Mouse (Mus musculus) gastrocnemius, postnatal 25 days (tissue): ENCODE data around the gene Haus6. TPM values are rescaled to one million over a fixed set of nuclear protein-coding genes. Genes with fewer than 3 reads are reported as not detected.
"Not testable (repeated sequence)": the region's sequence is repeated elsewhere in the genome, so short reads cannot be mapped to it uniquely, and the experiment has no call there.

Source experiments
- DNase-seq: peaks from one replicate; pipeline ENCODE4 v3.0.0; 2022
- long read RNA-seq, 2 experiments: library from polyadenylated mRNA; stranded (forward); transcript quantifications; one replicate each; pipeline ENCODE4 v2.0.0; 2021
- total RNA-seq, 2 experiments: library from RNA; stranded (reverse); gene quantifications; 1 replicate in 1 of 2; 2 replicates in 1 of 2; pipeline ENCODE4 v1.2.3; 2021

The Haus6 gene
- 1 to 10 TPM; 4.8 to 5.5 TPM for total RNA-seq
- long read RNA-seq, experiment 1, full-length matches to known transcripts: 1 of 2 reads
- long read RNA-seq, experiment 1, partial matches to known transcripts: 0 of 2 reads
- long read RNA-seq, experiment 1, other reads (novel, unspliced or antisense): 1 of 2 reads
- long read RNA-seq, experiment 2, partial matches to known transcripts: 0 of 5 reads
- long read RNA-seq, experiment 2, other reads (novel, unspliced or antisense): 5 of 5 reads

DNA sequence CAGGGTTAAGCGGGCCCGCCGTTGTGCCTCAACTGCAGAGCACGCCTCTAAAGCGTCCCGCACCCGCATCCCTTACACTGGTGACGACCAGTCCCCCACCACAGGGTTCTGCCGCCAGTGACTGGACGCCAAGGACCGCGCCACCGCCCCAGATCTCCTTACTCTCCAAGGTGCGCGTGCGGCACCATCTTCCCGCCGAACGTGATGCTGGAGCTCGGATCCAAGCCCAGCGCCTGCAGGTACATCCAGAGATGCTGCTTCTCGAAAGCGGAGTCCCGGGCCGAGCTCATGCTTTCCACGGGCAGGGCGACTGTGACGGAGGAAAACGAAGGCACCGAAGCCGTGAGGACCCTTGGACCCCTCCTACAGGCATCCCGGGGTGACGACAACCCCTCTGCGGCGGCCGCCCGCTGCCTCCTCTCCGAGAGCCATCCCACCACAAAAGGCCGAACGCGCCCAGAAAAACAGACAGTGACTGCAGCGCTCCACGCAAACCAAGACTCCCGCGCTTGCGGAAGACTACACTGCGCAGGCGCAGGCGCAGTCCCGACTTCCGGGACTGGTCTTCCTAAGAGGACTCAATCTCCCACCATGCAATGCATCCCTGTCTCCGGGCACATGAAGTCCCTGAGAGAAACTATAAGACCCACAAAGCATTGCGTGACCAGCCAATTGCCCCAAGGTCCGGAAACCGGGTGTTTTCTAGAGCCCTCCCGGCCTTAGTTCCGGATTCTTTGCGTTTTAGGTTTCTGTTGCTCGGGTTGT, at the start of gene Haus6:
Gene Haus6, minus strand, starts transcription at position 532 of the 765 bp plus-strand sequence.
- DNase-seq: peak; percentile 90

DNA sequence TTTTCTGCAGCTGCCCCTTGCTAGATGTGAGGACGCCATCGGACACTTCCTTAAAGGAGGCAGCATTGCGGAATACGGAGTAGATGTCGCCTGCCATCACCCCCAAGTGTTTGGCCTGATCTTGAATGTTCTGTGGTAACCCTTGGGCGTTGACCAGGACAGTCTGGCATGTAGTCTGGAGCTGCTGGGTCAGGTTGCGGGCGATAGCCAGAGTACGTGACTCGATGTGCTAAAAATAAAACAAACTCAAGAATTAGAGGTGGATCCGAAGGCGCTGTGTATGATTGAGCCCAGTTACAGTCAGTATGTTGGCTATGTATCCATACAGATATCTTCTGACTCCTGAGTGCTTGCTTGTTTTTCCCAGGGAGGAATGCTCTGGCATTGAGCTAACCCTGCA, 45.3 kb upstream of the Haus6 start:
- peak; percentile 77 for DNase-seq

DNA sequence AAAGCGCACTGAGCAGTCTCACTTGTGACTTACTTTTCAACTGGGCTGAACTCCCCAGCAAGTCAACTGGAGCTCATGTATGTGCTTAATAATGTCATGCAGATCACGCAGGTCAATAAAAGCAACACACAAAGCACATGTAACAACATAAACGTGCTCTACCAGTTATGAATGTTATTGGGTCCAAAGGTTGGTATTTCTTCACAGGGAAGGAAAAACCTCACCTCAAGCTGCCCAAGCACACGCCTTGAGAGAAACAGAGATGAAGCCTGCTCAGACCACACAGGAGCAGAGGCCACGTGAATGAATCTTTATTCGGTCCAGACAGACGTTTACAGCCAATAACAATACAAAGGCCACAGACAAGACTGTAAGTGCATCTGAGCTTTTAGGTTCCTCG, 44.6 kb upstream of the Haus6 start:
- DNase-seq: not testable (repeated sequence)

DNA sequence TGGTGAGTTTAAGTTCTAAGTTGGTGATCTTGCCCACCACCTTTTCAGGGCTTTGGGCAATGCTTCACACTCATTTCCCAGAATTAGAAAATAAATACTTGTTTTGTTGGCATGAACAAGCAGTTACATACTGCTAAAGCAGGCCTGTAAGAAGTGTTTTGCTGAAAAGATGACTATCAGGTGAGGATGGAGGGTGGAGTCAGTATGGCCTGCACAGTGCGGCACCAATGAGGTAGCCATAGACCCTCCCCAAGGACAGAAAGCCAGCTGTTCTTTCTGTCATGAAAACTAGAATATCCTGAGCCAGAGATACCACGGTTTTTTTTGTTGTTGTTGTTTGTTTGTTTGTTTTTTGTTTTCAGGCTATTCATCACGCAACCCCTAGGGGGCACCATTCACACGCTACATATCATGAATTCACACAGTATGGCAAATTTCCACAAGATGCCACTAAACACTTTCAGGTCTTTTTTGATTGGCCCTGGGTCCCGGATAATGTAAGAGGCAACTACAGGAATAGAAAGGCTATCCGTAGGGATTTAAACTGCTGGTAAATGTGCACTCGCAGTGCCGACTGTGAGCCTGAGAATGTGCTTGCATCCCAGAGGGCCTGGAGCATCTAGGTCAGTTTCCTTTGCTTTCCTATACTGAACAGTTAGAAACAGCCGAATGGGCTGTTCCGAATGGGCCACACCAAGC, 40.0 kb upstream of the Haus6 start:
- no peak for DNase-seq

DNA sequence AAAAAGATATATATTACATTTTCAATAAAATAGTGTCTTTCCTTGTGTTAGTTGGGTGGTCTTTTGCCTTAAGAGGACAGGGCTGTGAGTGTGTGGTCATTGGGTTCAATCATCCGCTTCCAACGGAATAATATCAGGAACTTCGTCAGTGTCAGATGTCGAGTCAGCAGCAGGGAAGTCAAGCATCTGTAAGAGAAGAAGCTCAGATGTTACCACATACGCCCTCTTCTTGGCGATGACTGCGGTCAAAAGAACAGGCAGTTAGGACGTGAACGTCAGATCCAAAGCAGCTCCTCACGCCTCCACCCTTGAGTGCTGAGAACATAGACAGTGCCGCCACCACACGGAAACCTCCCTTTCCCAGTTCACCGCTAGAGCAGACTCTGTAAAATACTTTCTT, 36.5 kb upstream of the Haus6 start:
- DNase-seq: not testable (repeated sequence)

DNA sequence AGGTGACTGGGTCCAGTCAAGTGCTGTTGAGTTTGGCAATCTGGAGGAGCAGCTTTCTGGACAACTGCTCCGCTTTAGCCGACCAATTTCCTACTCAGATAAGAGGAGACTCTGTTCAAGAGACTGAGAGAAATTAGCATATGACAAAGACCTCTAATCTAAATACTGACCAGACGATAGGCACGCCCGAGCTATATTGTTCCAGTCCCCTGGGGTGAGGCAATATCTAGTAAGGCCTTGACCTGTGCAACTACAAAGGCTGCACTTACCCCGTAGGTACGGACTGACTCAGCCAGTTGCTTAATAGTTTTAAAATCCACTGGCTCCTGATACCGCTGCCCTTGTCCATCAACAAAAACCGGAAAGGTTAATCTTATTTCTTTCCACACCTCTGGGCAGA, 25.7 kb upstream of the Haus6 start:
- DNase-seq: not testable (repeated sequence)

DNA sequence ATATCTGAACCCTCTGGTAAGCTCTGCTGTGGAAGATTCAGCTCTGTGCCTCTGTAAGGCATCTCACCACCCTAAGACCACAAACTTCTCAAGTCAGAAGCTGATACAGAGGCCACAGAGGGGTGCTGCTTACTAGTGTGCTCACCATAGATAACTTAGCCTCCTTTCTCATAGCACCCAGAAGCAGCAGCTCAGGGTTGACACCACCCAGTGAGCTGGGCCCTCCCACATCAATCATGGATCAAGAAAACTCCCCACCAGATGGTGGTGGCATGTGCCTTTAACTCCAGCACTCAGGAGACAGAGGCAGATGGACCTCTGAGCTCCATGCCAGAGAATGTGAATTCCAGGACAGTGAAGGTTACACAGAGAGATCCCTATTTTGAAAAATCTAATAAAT, 23.0 kb upstream of the Haus6 start:
- not testable (repeated sequence) for DNase-seq

DNA sequence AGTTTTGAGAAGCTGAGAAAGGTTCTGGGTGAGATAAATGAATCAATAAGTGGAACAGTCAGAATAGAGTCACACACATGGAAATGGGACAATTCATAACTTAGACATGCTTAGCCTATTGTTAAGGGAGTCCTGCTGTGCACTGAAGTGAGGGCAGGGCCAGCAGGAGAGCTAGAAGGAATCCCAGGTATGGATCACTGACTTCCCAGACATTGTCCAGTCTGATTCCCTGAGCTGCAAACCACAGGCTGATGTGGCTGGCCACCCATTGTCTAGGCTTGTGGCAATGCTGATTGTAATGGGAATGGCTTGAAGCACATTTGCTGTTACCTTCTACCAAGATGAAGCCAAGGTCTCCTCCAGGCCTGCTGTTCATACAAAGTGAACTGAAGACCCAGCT, 22.5 kb upstream of the Haus6 start:
- DNase-seq: not testable (repeated sequence)

DNA sequence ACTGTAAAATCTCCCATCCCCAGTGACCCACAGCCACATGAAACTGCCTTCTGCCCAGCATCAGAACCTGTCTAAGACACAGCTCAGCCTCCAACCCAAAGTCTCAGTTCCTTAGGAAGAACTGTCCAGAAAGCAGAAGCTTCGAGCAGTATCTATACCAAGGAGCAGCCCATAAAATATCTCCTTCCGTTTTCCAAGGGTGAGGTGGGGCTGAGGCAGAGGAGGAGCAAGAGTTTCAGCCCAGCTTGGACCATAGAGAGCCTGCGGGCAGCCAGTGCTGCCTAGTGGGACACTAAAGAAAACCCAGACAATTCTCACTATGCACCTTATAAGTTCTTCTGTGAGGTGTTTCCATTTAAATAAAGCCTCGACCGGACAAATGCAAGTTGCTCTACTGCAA, 20.7 kb upstream of the Haus6 start:
- not testable (repeated sequence) for DNase-seq

DNA sequence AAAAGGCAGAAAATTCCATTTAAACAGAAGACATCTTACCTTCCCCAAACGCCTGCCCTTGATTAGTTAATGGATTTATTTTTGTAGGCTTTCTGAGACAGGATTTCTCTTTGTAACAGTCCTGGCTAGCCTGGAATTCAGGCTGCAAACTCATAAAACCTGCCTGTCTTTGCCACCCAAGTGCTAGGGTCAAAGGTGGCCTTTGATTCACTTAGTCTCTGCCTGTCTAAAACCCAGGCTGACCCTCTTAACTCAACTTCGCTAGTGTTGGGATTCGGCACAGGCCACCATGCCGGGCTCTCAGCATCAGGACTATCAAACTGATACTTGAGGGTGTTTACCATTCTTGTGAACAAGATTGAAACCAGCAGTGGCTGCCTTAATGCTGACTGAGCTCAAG, 20.0 kb upstream of the Haus6 start:
- no peak for DNase-seq

DNA sequence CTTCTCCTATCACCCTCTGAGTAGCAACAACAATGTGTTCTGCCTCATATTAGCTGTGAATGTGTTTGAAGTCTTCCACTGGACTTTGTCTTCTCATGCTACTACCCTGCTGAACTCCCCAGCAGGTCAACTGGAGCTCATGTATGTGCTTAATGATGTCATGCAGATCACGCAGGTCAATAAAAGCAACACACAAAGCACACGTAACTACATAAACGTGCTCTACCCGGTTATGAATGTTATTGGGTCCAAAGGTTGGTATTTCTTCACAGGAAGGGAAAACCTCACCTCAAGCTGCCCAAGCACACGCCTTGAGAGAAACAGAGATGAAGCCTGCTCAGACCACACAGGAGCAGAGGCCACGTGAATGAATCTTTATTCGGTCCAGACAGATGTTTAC, 14.6 kb upstream of the Haus6 start:
- not testable (repeated sequence) for DNase-seq

DNA sequence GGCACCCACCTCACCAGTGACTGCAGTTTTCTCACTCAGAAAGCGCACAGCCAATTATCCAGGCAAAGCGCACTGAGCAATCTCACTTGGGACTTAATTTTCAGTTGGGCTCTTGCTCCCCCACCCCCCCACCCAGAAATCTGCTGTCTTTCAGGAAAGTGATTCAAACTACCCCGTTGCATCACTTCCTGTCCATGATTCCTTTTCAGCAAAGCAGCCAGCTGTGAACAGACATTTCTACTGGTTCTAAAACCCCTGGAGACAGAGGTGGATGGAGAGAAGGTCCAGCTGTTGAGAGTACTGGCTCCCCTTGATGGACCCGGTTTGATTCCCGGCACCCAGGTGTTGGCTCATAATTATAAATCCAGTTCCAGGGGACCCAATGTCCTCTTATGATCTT, 13.6 kb upstream of the Haus6 start:
- DNase-seq: no peak

DNA sequence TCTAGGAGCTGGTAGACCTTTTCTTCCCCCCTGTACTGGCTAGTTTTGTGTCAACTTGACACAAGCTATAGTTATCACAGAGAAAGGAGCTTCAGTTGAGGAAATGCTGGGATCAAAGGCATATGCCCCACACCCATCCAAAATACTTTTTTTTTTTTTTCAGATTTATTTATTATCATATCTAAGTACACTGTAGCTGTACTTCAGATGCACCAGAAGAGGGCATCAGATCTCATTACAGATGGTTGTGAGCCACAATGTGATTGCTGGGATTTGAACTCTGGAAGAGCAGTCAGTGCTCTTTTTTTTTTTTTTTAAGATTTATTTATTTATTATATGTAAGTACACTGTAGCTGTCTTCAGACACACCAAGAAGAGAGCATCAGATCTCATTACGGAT, 10.7 kb upstream of the Haus6 start:
- not testable (repeated sequence) for DNase-seq

DNA sequence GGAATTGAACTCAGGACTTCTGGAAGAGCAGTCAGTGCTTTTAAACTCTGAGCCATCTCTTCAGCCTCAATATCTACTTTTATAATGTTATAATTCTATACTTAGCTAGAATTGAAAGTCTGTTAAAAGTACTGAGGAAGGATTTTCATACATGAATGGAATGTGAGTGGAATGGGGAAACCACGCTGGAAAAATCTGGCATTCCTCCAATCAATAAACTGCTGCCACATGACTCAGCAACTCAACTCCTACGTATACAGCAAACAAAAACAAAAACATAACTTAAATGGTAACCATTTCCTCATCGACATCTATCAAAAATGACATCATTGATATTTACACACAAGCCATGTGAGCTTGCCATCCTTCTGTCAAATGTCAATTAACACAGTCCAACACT, 10.3 kb upstream of the Haus6 start:
- no peak for DNase-seq

DNA sequence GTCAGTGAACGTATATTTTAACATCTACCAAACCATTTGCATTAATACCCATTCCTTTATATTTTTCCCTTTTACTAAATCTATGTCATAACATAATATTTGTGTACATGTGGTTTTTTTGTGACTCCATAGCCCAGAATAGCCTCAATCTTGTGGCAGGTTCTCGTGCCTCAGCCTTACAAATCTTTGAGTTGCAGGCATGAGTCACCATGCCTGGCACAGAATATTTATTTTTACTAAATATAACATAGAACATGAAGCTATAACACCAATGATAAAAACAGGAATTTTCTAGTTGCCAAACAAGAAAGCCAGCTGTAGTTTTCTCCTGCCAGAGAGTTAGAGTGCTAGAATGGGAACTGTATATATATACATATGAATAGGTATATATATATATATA, 8.7 kb upstream of the Haus6 start:
- DNase-seq: no peak

DNA sequence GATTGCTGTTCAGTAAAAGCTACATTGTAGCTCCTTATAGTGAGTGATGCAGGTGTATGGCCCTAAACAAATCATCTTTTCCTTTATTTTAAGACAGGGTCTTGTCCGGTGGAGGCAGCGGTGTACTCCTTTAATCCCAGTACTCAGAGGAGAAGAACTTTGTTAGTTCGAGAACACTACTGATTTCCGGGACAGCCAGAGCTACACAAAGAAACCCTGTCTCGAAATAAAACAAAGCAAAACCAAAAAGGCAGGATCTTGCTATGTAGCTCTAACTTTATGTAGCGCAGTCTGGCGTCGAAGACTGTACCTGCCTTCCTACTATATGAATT, 400 bp upstream of the Haus6 start:
- no peak for DNase-seq

DNA sequence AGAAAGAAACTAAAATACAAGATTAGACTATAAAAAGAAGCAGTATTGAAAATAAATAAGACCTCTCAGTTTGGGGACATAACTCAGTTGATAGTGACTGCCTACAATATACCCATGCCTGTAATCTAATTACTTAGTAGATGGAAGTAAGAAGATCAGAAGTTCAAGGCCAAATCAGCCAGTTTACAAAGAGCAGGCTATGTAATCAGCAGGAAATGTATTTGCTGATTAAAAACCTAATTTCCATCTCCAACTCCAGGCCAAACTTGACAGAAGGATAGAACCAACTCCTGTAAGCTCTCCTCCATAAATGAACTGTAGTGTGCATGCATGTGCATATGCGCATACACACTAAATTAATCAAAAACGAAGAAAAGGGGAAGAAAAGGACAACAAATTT, 20.6 kb downstream of the Haus6 start:
- DNase-seq: no peak

DNA sequence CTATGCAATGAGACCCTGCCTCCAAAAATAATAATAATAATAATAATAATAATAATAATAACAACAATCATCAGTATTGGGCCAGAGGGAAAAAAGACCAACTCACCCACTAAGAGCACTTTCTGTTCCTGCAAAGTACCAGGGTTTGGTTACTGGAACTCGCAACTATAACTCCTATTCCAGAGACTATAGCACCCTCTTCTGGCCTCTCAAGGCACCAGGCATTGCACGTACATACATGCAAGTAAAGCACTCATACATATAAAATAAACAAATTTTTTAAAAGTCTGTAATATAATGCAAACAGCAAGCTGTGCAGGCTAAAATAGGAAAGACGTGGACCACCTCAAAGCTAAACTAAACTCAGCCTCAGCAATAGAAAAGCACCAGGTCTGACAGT, 23.6 kb downstream of the Haus6 start:
- DNase-seq: no peak

DNA sequence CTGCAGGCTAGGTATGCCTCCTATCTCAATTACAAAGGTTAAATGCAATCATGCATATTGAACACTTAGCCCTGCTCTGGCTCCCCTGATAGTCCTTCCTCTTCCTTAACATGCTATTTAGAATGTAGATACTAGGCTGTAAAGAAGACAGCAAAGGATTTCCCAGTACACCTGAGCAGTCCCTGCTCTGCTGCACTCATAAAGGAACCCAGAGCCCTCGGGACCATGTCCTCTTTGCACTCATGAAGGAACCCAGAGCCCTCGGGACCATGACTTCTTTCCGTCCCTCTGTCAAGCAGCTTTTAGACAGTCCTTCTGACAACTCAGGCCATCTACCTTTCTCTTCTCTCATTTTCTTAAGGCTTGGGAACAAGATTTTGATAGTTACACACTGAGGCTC, 31.3 kb downstream of the Haus6 start:
- no peak for DNase-seq

DNA sequence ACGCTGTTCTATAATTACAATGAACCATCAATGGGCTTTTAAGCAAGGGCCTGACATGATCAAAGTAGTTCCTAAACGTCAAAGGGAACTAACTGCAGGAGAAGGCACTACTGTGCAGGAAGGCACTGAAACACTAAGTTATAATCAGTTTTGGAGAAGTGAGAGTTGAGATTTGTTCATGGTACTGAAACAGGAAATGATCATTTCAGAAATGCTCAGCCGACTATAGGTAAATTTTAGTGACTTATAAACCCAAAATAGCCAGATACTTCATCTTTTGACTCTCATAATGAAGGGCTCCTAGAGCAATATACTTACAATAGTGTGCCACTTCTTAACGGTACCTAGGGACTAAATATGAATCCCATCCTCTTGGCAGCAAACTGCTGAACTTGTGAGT, 31.8 kb downstream of the Haus6 start:
- no peak for DNase-seq

DNA sequence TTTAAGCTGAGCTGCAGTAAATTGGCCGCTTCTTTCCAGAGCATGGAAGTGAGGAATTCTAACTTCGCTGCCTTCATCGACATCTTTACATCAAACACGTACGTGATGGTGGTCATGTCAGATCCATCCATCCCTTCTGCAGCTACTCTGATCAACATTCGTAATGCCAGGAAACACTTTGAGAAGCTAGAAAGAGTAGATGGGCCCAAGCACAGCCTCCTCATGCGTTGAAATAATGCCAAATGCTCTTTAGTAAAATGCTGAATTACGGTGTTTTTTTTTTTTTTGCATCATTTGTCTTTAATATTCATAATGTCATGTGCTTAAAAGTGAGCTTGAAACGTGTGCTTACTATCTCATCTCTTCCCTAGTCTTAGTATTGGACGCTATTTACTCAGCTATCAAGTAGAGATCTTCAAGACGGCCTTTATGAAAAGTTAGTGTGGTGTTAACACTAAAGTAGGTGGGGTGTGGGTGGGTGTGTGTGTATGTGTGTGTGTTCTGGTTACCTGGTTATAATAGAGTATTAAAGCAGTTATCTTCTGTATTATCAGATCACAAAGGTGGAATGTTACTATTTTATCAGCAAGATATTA, 35.1 kb downstream of the Haus6 start:
- no peak for DNase-seq

DNA sequence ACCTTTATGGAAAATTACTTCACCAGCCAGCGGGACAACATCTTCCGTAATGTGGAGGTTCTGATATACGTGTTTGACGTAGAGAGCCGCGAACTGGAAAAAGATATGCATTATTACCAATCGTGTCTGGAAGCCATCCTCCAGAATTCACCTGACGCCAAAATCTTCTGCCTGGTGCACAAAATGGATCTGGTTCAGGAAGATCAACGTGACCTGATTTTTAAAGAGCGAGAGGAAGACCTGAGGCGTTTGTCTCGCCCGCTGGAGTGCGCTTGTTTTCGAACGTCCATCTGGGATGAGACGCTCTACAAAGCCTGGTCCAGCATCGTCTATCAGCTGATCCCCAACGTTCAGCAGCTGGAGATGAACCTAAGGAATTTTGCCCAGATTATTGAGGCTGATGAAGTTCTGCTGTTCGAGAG, 35.7 kb downstream of the Haus6 start:
- DNase-seq: no peak
